Mouse (Mus musculus) spleen, adult 2 months (tissue): Measurements from ENCODE around the gene Tldc2.

Source experiments
- CTCF ChIP-seq: fragments of 200-500 bp; IDR thresholded peaks from 2 replicates; pipeline ENCODE4 v1.5.1; 2011; ENCODE audit warnings: mild to moderate bottlenecking, inconsistent platforms; ENCODE audit not compliant: insufficient read depth, insufficient read length, insufficient replicate concordance; ENCODE audit errors: extremely low read depth
- POLR2A ChIP-seq: fragments of 200-500 bp; IDR thresholded peaks from 2 replicates; pipeline ENCODE4 v1.6.1; 2011; ENCODE audit warnings: low read depth, low read length, inconsistent platforms

DNA sequence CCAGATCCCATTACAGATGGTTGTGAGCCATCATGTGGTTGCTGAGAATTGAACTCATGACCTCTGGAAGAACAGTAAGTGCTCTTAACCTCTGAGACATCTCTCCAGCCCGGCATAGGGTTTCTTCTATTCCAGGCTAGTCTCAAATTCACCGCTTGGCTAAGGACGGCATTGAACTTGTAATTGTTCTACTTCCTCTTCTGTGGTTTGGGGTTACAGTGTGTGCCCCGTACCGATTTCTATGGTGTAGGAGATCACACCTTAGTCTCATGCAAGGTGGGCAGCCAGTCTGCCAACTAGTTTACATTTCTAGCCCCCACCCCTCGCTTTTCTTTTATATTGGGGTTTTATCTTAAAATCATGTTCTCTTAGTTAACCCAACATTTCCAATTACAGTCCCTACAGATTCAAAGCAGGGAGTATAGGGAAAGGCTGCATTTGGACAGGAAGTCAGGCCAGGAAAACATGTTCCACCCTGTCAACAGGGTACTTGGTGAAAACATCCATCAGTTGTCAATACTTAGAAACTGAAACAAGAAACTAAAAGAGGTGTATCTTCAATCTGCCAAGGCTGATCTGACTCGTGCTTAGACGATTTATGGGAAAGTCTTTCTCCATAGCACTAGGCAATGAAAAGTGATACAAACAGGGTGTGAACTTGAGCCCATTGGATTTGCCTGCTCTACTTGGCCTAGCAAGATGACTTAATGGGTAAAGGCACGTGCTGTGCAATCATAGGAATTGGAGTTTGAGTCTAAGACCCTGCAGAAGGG, 51.3 kb downstream of the Tldc2 start:
- no peak for TF ChIP-seq POLR2A
- TF ChIP-seq CTCF: no peak
